Mouse (Mus musculus): ENCODE measurements around the gene Gm49510. TPM values are rescaled to one million over a fixed set of nuclear protein-coding genes. Genes with fewer than 3 reads are reported as not detected.

Gm49510 gene
- 0.12 and 0.13 TPM in 2 replicates for polyA plus RNA-seq (2012; rRNA removed)

GRCm38 (mm10) chr15:78899409-78899739 lies at the start of gene Gm49510:
TSS of gene Gm49510 (plus strand) at chr15:78899667.
- Histone ChIP-seq H3K36me3 (ENCODE audit: control insufficient read depth, insufficient read depth, low read length) (peaks cover 6% of the 10 kb centered on the region; the same call in 1 of the 2 replicates), H3K4me1 (ENCODE audit: control insufficient read depth, insufficient read depth, insufficient read length) (peaks cover 38% of the 10 kb centered on the region), H3K4me3 (ENCODE audit: extremely low read depth, insufficient read depth, insufficient read length) (peak within 1 kb of the TSS; percentile 89), H3K27ac (ENCODE audit: insufficient read depth, low read length) (peak within 1 kb of the TSS; percentile 85), H3K27me3 (ENCODE audit: control insufficient read depth, insufficient read depth, low read length) (no peaks in the 10 kb centered on the region)
- DNase-seq (ENCODE audit: low read depth in 1 of 2, low spot score in 2 of 2) = no peak
- no peak for TF ChIP-seq POLR2A (IDR thresholded peaks at IDR 0.05; ENCODE audit: low read depth, low read length)
- TF ChIP-seq CTCF (IDR thresholded peaks at IDR 0.05; ENCODE audit: extremely low read depth, insufficient read depth, insufficient read length, insufficient replicate concordance) = no peak
- 3% methylated on average over 18 of the region's 20 CpGs for WGBS

- Histone ChIP-seq H3K4me1 (ENCODE audit: control insufficient read depth, insufficient read depth, insufficient read length) (no peaks in the 10 kb centered on the region), H3K36me3 (ENCODE audit: control insufficient read depth, insufficient read depth, low read length) (no peaks in the 10 kb centered on the region), H3K4me3 (ENCODE audit: extremely low read depth, insufficient read depth, insufficient read length) (no peak overlapping the region), H3K27me3 (ENCODE audit: control insufficient read depth, insufficient read depth, low read length) (no peaks in the 10 kb centered on the region), H3K27ac (ENCODE audit: insufficient read depth, low read length) (no peak overlapping the region)
- no peak for DNase-seq (ENCODE audit: low read depth in 1 of 2, low spot score in 2 of 2)
- TF ChIP-seq CTCF (IDR thresholded peaks at IDR 0.05; ENCODE audit: extremely low read depth, insufficient read depth, insufficient read length, insufficient replicate concordance) (no peak), POLR2A (IDR thresholded peaks at IDR 0.05; ENCODE audit: low read depth, low read length) (no peak)
- 69% methylated on average over 15 of the region's 15 CpGs for WGBS
These were observed 49.2 kb upstream of the Gm49510 start for GRCm38 (mm10) chr15:78850059-78850824.

- Histone ChIP-seq H3K4me3 (ENCODE audit: extremely low read depth, insufficient read depth, insufficient read length) (no peak overlapping the region), H3K4me1 (ENCODE audit: control insufficient read depth, insufficient read depth, insufficient read length) (no peaks in the 10 kb centered on the region), H3K36me3 (ENCODE audit: control insufficient read depth, insufficient read depth, low read length) (no peaks in the 10 kb centered on the region), H3K27ac (ENCODE audit: insufficient read depth, low read length) (no peak overlapping the region), H3K27me3 (ENCODE audit: control insufficient read depth, insufficient read depth, low read length) (no peaks in the 10 kb centered on the region)
- WGBS = 73% methylated on average over 6 of the region's 6 CpGs
- TF ChIP-seq CTCF (IDR thresholded peaks at IDR 0.05; ENCODE audit: extremely low read depth, insufficient read depth, insufficient read length, insufficient replicate concordance) (no peak), POLR2A (IDR thresholded peaks at IDR 0.05; ENCODE audit: low read depth, low read length) (no peak)
- DNase-seq (ENCODE audit: low read depth in 1 of 2, low spot score in 2 of 2) = no peak
These were observed 48.5 kb upstream of the Gm49510 start for GRCm38 (mm10) chr15:78850944-78851343.

GRCm38 (mm10) chr15:78851505-78852153 lies 47.8 kb upstream of the Gm49510 start:
- Histone ChIP-seq H3K4me3 (ENCODE audit: extremely low read depth, insufficient read depth, insufficient read length) (no peak overlapping the region), H3K36me3 (ENCODE audit: control insufficient read depth, insufficient read depth, low read length) (no peaks in the 10 kb centered on the region), H3K27ac (ENCODE audit: insufficient read depth, low read length) (no peak overlapping the region), H3K4me1 (ENCODE audit: control insufficient read depth, insufficient read depth, insufficient read length) (no peaks in the 10 kb centered on the region), H3K27me3 (ENCODE audit: control insufficient read depth, insufficient read depth, low read length) (no peaks in the 10 kb centered on the region)
- peak; percentile 65 to 83 for DNase-seq (ENCODE audit: low read depth in 1 of 2, low spot score in 2 of 2)
- 13% methylated on average over 13 of the region's 13 CpGs for WGBS
- TF ChIP-seq POLR2A (IDR thresholded peaks at IDR 0.05; ENCODE audit: low read depth, low read length) (no peak), CTCF (IDR thresholded peaks at IDR 0.05; ENCODE audit: extremely low read depth, insufficient read depth, insufficient read length, insufficient replicate concordance) (peak; percentile 85)

- no peak within 1 kb of the TSS for H3K4me3 ChIP-seq (ENCODE audit: extremely low read depth, insufficient read depth, insufficient read length)
- no peak within 1 kb of the TSS for H3K27ac ChIP-seq (ENCODE audit: insufficient read depth, low read length)
- no peak for DNase-seq (ENCODE audit: low read depth in 1 of 2, low spot score in 2 of 2)
- WGBS = 39% methylated on average over 8 of the region's 8 CpGs
- H3K27me3 ChIP-seq (ENCODE audit: control insufficient read depth, insufficient read depth, low read length) = no peaks in the 10 kb centered on the region
- H3K4me1 ChIP-seq (ENCODE audit: control insufficient read depth, insufficient read depth, insufficient read length) = peaks cover 6% of the 10 kb centered on the region; the same call in 1 of the 2 replicates
- no peaks in the 10 kb centered on the region for H3K36me3 ChIP-seq (ENCODE audit: control insufficient read depth, insufficient read depth, low read length)
- TF ChIP-seq POLR2A (IDR thresholded peaks at IDR 0.05; ENCODE audit: low read depth, low read length) (no peak), CTCF (IDR thresholded peaks at IDR 0.05; ENCODE audit: extremely low read depth, insufficient read depth, insufficient read length, insufficient replicate concordance) (no peak)
These were observed 44.0 kb upstream of the Gm49510 start, which contains the start of gene Lgals2 for GRCm38 (mm10) chr15:78855303-78855965. TSS of gene Lgals2 (minus strand) at chr15:78855529.

- H3K27me3 ChIP-seq (ENCODE audit: control insufficient read depth, insufficient read depth, low read length) = no peaks in the 10 kb centered on the region
- TF ChIP-seq CTCF (IDR thresholded peaks at IDR 0.05; ENCODE audit: extremely low read depth, insufficient read depth, insufficient read length, insufficient replicate concordance) (no peak), POLR2A (IDR thresholded peaks at IDR 0.05; ENCODE audit: low read depth, low read length) (no peak)
- H3K4me3 ChIP-seq (ENCODE audit: extremely low read depth, insufficient read depth, insufficient read length) = no peak overlapping the region
- no peak overlapping the region for H3K27ac ChIP-seq (ENCODE audit: insufficient read depth, low read length)
- WGBS = 69% methylated on average over 7 of the region's 7 CpGs
- no peak for DNase-seq (ENCODE audit: low read depth in 1 of 2, low spot score in 2 of 2)
- H3K36me3 ChIP-seq (ENCODE audit: control insufficient read depth, insufficient read depth, low read length) = no peaks in the 10 kb centered on the region
- H3K4me1 ChIP-seq (ENCODE audit: control insufficient read depth, insufficient read depth, insufficient read length) = peaks cover 6% of the 10 kb centered on the region; the same call in 1 of the 2 replicates
These were observed 42.5 kb upstream of the Gm49510 start for GRCm38 (mm10) chr15:78857009-78857408.

All from spleen, adult 2 months (tissue).